Mouse (Mus musculus) embryonic facial prominence, embryonic 15.5 days (tissue): ENCODE measurements at regions not wholly inside any gene's neighbourhood (a gene's known extent, or its start where the extent isn't known, plus 50 kb on each side); places are given as distances from the start of the nearest gene placed in this dataset.

Experiments
- ATAC-seq: fragments of 200-750 bp; cut with Nextera tagmentation; 2 replicates; pipeline ENCODE4 v1.8.0; 2017; ENCODE audit warnings: low read depth, moderate TSS enrichment; ENCODE audit not compliant: insufficient number of reproducible peaks, low FRiP score, low TSS enrichment
- H3K27ac ChIP-seq: fragments of 300-500 bp; sonication (generic); replicated peaks from 2 replicates; pipeline ENCODE4 v1.5.1; 2015; ENCODE audit warnings: mild to moderate bottlenecking, inconsistent platforms
- H3K27me3 ChIP-seq: fragments of 300-500 bp; sonication (generic); 2 replicates; pipeline ENCODE4 v1.6.1; 2015; ENCODE audit warnings: inconsistent platforms
- H3K36me3 ChIP-seq: fragments of 300-500 bp; sonication (generic); 2 replicates; pipeline ENCODE4 v1.6.1; 2015; ENCODE audit warnings: mild to moderate bottlenecking, inconsistent platforms
- H3K4me1 ChIP-seq: fragments of 300-500 bp; sonication (generic); 2 replicates; pipeline ENCODE4 v1.6.1; 2015; ENCODE audit warnings: inconsistent platforms
- H3K4me2 ChIP-seq: fragments of 300-500 bp; sonication (generic); replicated peaks from 2 replicates; pipeline ENCODE4 v1.6.1; 2015; ENCODE audit warnings: mild to moderate bottlenecking, inconsistent platforms
- H3K4me3 ChIP-seq: fragments of 300-500 bp; sonication (generic); replicated peaks from 2 replicates; pipeline ENCODE4 v1.5.1; 2015; ENCODE audit warnings: mild to moderate bottlenecking, inconsistent platforms
- H3K9ac ChIP-seq: fragments of 300-500 bp; sonication (generic); 2 replicates; pipeline ENCODE4 v1.6.1; 2015; ENCODE audit warnings: inconsistent platforms
- H3K9me3 ChIP-seq: fragments of 300-500 bp; sonication (generic); replicated peaks from 2 replicates; pipeline ENCODE4 v1.6.1; 2016; ENCODE audit warnings: inconsistent platforms
- WGBS: fragments of 180-500 bp; shearing (Covaris S2); methylation state at CpG from one replicate; pipeline ENCODE4 v1.1.7; 2015; 5-methylcytosine and 5-hydroxymethylcytosine counted together

- Histone ChIP-seq H3K27me3 (no peaks in the 10 kb centered on the region), H3K27ac (peak overlapping the region; percentile 22; the same call in 1 of the 2 replicates), H3K4me3 (no peak overlapping the region), H3K9me3 (no peaks in the 10 kb centered on the region), H3K9ac (no peak overlapping the region), H3K4me2 (peak overlapping the region; percentile 30), H3K4me1 (peaks cover 8% of the 10 kb centered on the region; the same call in 1 of the 2 replicates), H3K36me3 (no peaks in the 10 kb centered on the region)
- WGBS = 55% methylated on average over 20 of the region's 20 CpGs
- no peak for ATAC-seq
Observed at GRCm38 (mm10) chr10:98485751-98486681, 428.2 kb upstream of the Atp2b1 start.

GRCm38 (mm10) chr10:98494354-98494753 lies 419.9 kb upstream of the Atp2b1 start:
- Histone ChIP-seq H3K4me2 (no peak overlapping the region), H3K4me1 (no peaks in the 10 kb centered on the region), H3K9me3 (no peaks in the 10 kb centered on the region), H3K9ac (no peak overlapping the region), H3K27me3 (no peaks in the 10 kb centered on the region), H3K27ac (no peak overlapping the region), H3K4me3 (no peak overlapping the region), H3K36me3 (no peaks in the 10 kb centered on the region)
- 21% methylated on average over 8 of the region's 8 CpGs for WGBS
- ATAC-seq = no peak

- H3K9me3 ChIP-seq = no peaks in the 10 kb centered on the region
- no peak overlapping the region for H3K4me2 ChIP-seq
- H3K27ac ChIP-seq = no peak overlapping the region
- no peak for ATAC-seq
- no peak overlapping the region for H3K9ac ChIP-seq
- H3K4me3 ChIP-seq = no peak overlapping the region
- no peaks in the 10 kb centered on the region for H3K36me3 ChIP-seq
- no peaks in the 10 kb centered on the region for H3K27me3 ChIP-seq
- WGBS = 65% methylated on average over 4 of the region's 4 CpGs
- H3K4me1 ChIP-seq = no peaks in the 10 kb centered on the region
Observed at GRCm38 (mm10) chr10:98496254-98496653, 418.0 kb upstream of the Atp2b1 start.

GRCm38 (mm10) chr10:98500315-98500714 lies 413.9 kb upstream of the Atp2b1 start:
- ATAC-seq = no peak
- Histone ChIP-seq H3K4me3 (no peak overlapping the region), H3K27ac (no peak overlapping the region), H3K9ac (no peak overlapping the region), H3K4me2 (no peak overlapping the region), H3K4me1 (no peaks in the 10 kb centered on the region), H3K27me3 (no peaks in the 10 kb centered on the region), H3K36me3 (no peaks in the 10 kb centered on the region), H3K9me3 (no peaks in the 10 kb centered on the region)
- WGBS = 87% methylated on average over 4 of the region's 4 CpGs

GRCm38 (mm10) chr10:98501566-98501965 lies 412.6 kb upstream of the Atp2b1 start:
- Histone ChIP-seq H3K9ac (no peak overlapping the region), H3K4me2 (no peak overlapping the region), H3K36me3 (no peaks in the 10 kb centered on the region), H3K27me3 (no peaks in the 10 kb centered on the region), H3K4me3 (no peak overlapping the region), H3K27ac (no peak overlapping the region), H3K4me1 (no peaks in the 10 kb centered on the region), H3K9me3 (no peaks in the 10 kb centered on the region)
- 86% methylated on average over 5 of the region's 5 CpGs for WGBS
- ATAC-seq = no peak

- no peaks in the 10 kb centered on the region for H3K36me3 ChIP-seq
- no peaks in the 10 kb centered on the region for H3K27me3 ChIP-seq
- H3K4me2 ChIP-seq = no peak overlapping the region
- ATAC-seq = no peak
- H3K9ac ChIP-seq = no peak overlapping the region
- H3K27ac ChIP-seq = no peak overlapping the region
- no peaks in the 10 kb centered on the region for H3K4me1 ChIP-seq
- H3K4me3 ChIP-seq = no peak overlapping the region
- no peaks in the 10 kb centered on the region for H3K9me3 ChIP-seq
- 81% methylated on average over 3 of the region's 3 CpGs for WGBS
Observed at GRCm38 (mm10) chr10:98504524-98504923, 409.7 kb upstream of the Atp2b1 start.

- Histone ChIP-seq H3K4me3 (no peak overlapping the region), H3K4me2 (no peak overlapping the region), H3K27ac (no peak overlapping the region), H3K9me3 (no peaks in the 10 kb centered on the region), H3K9ac (no peak overlapping the region), H3K27me3 (no peaks in the 10 kb centered on the region), H3K36me3 (no peaks in the 10 kb centered on the region), H3K4me1 (no peaks in the 10 kb centered on the region)
- no peak for ATAC-seq
- WGBS = 32% methylated on average over 5 of the region's 5 CpGs
Observed at GRCm38 (mm10) chr10:98508515-98509143, 405.6 kb upstream of the Atp2b1 start.

- H3K4me1 ChIP-seq = no peaks in the 10 kb centered on the region
- no peak overlapping the region for H3K4me3 ChIP-seq
- H3K9ac ChIP-seq = no peak overlapping the region
- H3K27me3 ChIP-seq = no peaks in the 10 kb centered on the region
- WGBS = 65% methylated on average over 1 of the region's 1 CpGs
- H3K4me2 ChIP-seq = no peak overlapping the region
- ATAC-seq = no peak
- H3K36me3 ChIP-seq = no peaks in the 10 kb centered on the region
- H3K27ac ChIP-seq = no peak overlapping the region
- H3K9me3 ChIP-seq = no peaks in the 10 kb centered on the region
Observed at GRCm38 (mm10) chr10:98514836-98515235, 399.4 kb upstream of the Atp2b1 start.

GRCm38 (mm10) chr10:98517609-98518008 lies 396.6 kb upstream of the Atp2b1 start:
- Histone ChIP-seq H3K9me3 (no peaks in the 10 kb centered on the region), H3K4me3 (no peak overlapping the region), H3K4me2 (no peak overlapping the region), H3K9ac (no peak overlapping the region), H3K27ac (no peak overlapping the region), H3K36me3 (no peaks in the 10 kb centered on the region), H3K27me3 (no peaks in the 10 kb centered on the region), H3K4me1 (no peaks in the 10 kb centered on the region)
- no peak for ATAC-seq
- WGBS = 80% methylated on average over 2 of the region's 2 CpGs

GRCm38 (mm10) chr10:98529565-98529964 lies 384.6 kb upstream of the Atp2b1 start:
- Histone ChIP-seq H3K9ac (no peak overlapping the region), H3K27ac (no peak overlapping the region), H3K9me3 (no peaks in the 10 kb centered on the region), H3K4me3 (no peak overlapping the region), H3K27me3 (no peaks in the 10 kb centered on the region), H3K36me3 (no peaks in the 10 kb centered on the region), H3K4me2 (no peak overlapping the region), H3K4me1 (no peaks in the 10 kb centered on the region)
- 78% methylated on average over 4 of the region's 4 CpGs for WGBS
- ATAC-seq = no peak

- Histone ChIP-seq H3K27me3 (no peaks in the 10 kb centered on the region), H3K36me3 (no peaks in the 10 kb centered on the region), H3K9ac (no peak overlapping the region), H3K4me3 (no peak overlapping the region), H3K4me2 (no peak overlapping the region), H3K4me1 (no peaks in the 10 kb centered on the region), H3K9me3 (no peaks in the 10 kb centered on the region), H3K27ac (no peak overlapping the region)
- ATAC-seq = no peak
- WGBS = 85% methylated on average over 4 of the region's 4 CpGs
Observed at GRCm38 (mm10) chr10:98531425-98531824, 382.8 kb upstream of the Atp2b1 start.
